Comparison of ENCODE assay signal across 9 mouse cellular contexts in genomic region chr17:29488257-29488977, GRCm38 (mm10). TPM values are rescaled to one million over a fixed set of nuclear protein-coding genes. Genes with fewer than 3 reads are reported as not detected.
DNase-seq lines count a peak whose midpoint lies in the region; ATAC-seq and TF ChIP-seq lines count a peak whose summit lies in the region.
"Had no signal": no experiment of that assay in that cellular context is flagged by ENCODE, and none has a peak within 500 bp of the region (broad histone marks: within the 10 kb centered on the region; RNA-seq: fewer than 3 reads in every experiment).

No protein-coding gene starts in this region.

- H3K9me3 ChIP-seq in forebrain, embryonic 16.5 days (ENCODE audit: control insufficient read depth, low read length) = no peaks in the 10 kb centered on the region
- H3K9me3 ChIP-seq in midbrain, embryonic 14.5 days (ENCODE audit: control insufficient read depth, low read length) = no peaks in the 10 kb centered on the region
- H3K9me3 ChIP-seq: midbrain, embryonic 12.5 days had no signal

- ATAC-seq in forebrain, embryonic 16.5 days = no peak
- ATAC-seq in midbrain, embryonic 14.5 days (ENCODE audit: low FRiP score, low TSS enrichment) = no peak
- no peak for ATAC-seq in monocyte, adult 5-6 weeks (replicated peaks; ENCODE audit: insufficient number of reproducible peaks, low FRiP score, low TSS enrichment, poor library complexity, severe bottlenecking)

- no peak for TF ChIP-seq CTCF in gastrocnemius, adult 2 months (IDR thresholded peaks at IDR 0.05)

- H3K4me3 ChIP-seq in gastrocnemius, adult 2 months = no peak overlapping the region
- no peak overlapping the region for H3K4me3 ChIP-seq in forebrain, embryonic 16.5 days (replicated peaks; ENCODE audit: low read length)
- H3K4me3 ChIP-seq in midbrain, embryonic 14.5 days (replicated peaks; ENCODE audit: low read depth, low read length) = no peak overlapping the region

- H3K27me3 ChIP-seq in forebrain, embryonic 16.5 days (replicated peaks; ENCODE audit: control insufficient read depth, insufficient read depth, low read length) = no peaks in the 10 kb centered on the region
- no peaks in the 10 kb centered on the region for H3K27me3 ChIP-seq in midbrain, embryonic 14.5 days (ENCODE audit: control insufficient read depth, insufficient read depth, low read length)
- H3K27me3 ChIP-seq: midbrain, embryonic 12.5 days had no signal

- peak overlapping the region; percentile 90; the same call in 1 of the 2 replicates for H3K9ac ChIP-seq in forebrain, embryonic 16.5 days (replicated peaks; ENCODE audit: low read depth, low read length)
- H3K9ac ChIP-seq in midbrain, embryonic 14.5 days (replicated peaks; ENCODE audit: low read length) = peak overlapping the region; percentile 79; the same call in 1 of the 2 replicates

- H3K4me1 ChIP-seq in forebrain, embryonic 16.5 days (replicated peaks; ENCODE audit: control insufficient read depth, insufficient read depth, low read length) = peaks cover 18% of the 10 kb centered on the region
- H3K4me1 ChIP-seq in midbrain, embryonic 14.5 days (ENCODE audit: control insufficient read depth, insufficient read depth, low read length) = peaks cover 19% of the 10 kb centered on the region

- H3K36me3 ChIP-seq in forebrain, embryonic 16.5 days (ENCODE audit: control insufficient read depth, insufficient read depth) = no peaks in the 10 kb centered on the region
- H3K36me3 ChIP-seq in midbrain, embryonic 14.5 days (ENCODE audit: control insufficient read depth, insufficient read depth, low read length) = no peaks in the 10 kb centered on the region
- H3K36me3 ChIP-seq: midbrain, embryonic 12.5 days had no signal

- 87% methylated on average over 8 of the region's 8 CpGs for WGBS in forebrain, embryonic 16.5 days
- WGBS in midbrain, embryonic 14.5 days = 71% methylated on average over 8 of the region's 8 CpGs

- H3K27ac ChIP-seq in gastrocnemius, adult 2 months = peak overlapping the region; percentile 93
- peak overlapping the region; percentile 29 for H3K27ac ChIP-seq in forebrain, embryonic 16.5 days (ENCODE audit: low read length)
- H3K27ac ChIP-seq in midbrain, embryonic 14.5 days (replicated peaks; ENCODE audit: low read depth, low read length) = no peak overlapping the region

- DNase-seq in gastrocnemius, adult 2 months = no peak
- no peak for DNase-seq in gastrocnemius, postnatal 25 days
- peak; percentile 15 for DNase-seq in kidney, postnatal 14 days
- no peak for DNase-seq in kidney, adult 11 months
- DNase-seq in midbrain, embryonic 14.5 days = no peak
- DNase-seq in left cerebral cortex, adult 9 months (ENCODE audit: low spot score in 2 of 2) = no peak

- H3K4me2 ChIP-seq in forebrain, embryonic 16.5 days (ENCODE audit: low read length) = peak overlapping the region; percentile 58
- peak overlapping the region; percentile 95 for H3K4me2 ChIP-seq in midbrain, embryonic 14.5 days (ENCODE audit: low read length)

- intact Hi-C loops in gastrocnemius, adult 2 months (cut with DNase I) = no loop called here

RNA-seq across cellular contexts. Expression of gene Pim1, which starts 2.1 kb away (rescaled TPM):
- total RNA-seq in gastrocnemius, adult 2 months (2021) = 10 to 100 TPM; 13.8 to 35.2 TPM
- total RNA-seq in gastrocnemius, postnatal 25 days (2021) = 10 to 100 TPM; 11.1 to 17.5 TPM
- polyA plus RNA-seq in forebrain, embryonic 16.5 days (2015; fragmentation: Nextera tagmentation; extraction: Ambion mirVana) = 11.4 and 11.8 TPM in 2 replicates
- 10.1 and 10.3 TPM in 2 replicates for polyA plus RNA-seq in midbrain, embryonic 14.5 days (2014; fragmentation: Nextera tagmentation; extraction: Ambion mirVana)
- total RNA-seq in monocyte, adult 5-6 weeks (2017) = 698 to 1,062 TPM (median 980 TPM) in 3 replicates

Comparison
In these comparisons a context has a peak if more than half of its experiments do, and no peak if none do; other contexts are left out.
1. RNA of gene Pim1, which starts 2.1 kb away (total RNA-seq): 698 to 1,062 TPM in monocyte, adult 5-6 weeks; 13.8 to 35.2 TPM in gastrocnemius, adult 2 months and 11.1 to 17.5 TPM in gastrocnemius, postnatal 25 days; every median in the first group is over 10 times any median in the second.